Mouse (Mus musculus): ENCODE results near the gene Eps8l3.

The Eps8l3 gene

DNA sequence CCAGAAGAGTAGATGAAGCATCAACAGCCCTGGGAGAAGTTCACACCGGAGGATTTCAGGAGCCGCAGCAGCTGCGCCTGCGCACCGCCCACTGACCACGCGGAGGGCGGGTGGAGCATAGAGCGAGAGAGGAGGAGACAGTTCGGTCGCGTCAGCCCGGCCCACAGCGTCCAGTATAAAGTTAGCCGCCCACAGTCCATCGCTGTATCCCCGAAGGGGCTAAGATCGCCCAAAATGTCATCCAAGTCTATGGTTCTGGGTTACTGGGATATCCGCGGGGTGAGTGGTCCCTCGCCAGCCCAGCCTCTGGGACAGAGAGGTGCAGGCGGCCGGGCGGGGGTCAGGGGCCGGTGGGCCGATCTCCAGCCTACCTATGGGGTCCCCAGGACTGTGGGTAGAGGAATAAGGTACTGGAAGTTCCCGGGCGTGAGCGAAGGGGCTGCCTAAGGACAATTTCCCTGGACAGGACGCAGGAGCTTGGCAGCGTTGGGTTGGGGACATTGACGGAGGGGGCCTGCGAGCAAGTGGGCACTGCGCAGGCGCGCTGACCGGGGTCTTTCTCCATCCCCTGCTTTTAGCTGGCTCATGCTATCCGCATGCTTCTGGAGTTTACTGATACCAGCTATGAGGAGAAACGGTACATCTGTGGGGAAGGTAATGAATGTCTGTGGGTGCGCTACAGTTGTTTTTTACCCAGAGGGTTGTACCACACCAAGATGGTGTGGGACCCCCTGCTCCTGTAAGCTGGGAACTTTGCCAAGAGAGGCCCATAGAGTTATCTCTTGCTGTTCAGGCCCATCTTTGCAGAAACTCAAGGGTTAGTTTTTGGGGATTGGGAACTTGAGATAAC lies 18.9 kb downstream of the Eps8l3 start, which contains the start of gene Gstm5:
Gene Gstm5 (plus strand): TSS at position 102 of the 850 bp plus-strand sequence.
- DNase-seq (ENCODE audit: low spot score in 2 of 2), result peak; percentile 73 to 79

DNA sequence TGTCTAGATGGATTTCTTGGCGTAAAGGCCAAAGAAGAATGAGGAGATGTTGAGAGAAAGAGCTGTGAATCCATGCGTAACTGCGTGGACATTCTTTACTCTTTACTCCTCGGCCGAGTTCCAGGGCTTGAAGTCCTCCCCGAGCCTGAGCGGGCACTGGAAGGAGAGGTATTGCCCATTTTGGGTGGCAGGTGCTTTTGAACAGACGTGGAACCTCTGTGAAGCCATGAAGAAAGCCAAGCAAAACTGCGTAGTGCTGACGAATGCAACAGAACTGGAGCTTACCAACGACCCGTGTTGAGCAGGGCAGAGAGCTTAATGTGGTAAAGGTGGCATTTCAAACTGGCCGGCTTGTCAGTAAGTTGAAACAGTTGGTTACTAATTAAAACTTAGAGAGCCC lies 21.7 kb downstream of the Eps8l3 start:
- no peak for DNase-seq (ENCODE audit: low spot score in 2 of 2)

DNA sequence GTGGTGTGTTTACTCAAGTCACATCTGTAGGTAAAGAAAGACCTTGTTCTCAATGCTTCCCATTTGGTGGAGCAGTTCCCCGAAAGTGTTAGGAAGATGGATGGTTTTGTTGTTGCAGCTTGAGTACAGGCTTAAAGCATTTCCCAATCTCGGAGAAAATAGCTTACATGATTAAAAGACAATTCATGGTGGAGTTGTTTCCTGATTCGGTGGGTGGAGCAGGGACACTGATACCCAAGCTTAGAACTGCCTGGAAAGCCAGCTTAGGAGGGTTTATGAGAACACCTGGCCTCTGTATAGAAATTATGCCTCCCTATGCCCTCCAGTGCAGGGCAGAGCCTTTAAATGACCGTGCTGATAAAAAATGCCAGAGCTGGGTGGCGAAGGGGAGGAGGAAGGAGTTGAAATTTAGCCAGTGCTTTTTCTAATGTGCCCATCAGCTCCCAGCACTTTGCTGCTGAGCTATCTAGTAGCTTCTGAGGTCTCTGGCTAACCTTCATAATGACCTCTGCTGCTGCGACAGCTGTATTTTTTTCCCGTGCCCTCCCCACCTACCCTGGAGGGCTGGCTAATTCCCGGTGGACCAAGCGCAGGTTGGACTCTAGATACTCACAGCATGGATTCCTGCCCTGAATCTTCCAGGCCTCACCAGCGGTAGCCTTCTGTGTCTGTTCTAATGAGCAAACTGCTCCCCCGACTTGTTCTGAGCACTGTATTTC lies 24.1 kb downstream of the Eps8l3 start:
- DNase-seq (ENCODE audit: low spot score in 2 of 2), result no peak

DNA sequence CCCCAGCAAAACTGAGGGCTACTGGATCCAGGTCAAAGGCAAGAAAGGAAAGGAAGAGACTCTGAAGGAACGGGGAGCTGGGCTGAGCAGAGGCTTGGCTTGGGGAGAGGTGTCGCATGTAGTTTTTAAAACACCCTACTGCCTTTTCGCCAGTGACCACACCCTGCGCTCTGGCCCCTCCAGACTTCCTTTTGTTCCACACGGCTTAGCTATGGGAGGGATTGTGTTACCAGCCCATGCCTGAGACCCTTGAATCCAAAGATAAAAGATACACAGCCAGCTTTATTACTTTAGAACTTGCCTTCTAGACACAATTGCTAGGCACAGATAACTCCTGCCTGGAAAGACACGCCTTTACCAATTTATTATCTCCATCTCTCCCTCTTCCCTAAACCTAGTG lies 28.9 kb downstream of the Eps8l3 start:
- no peak for DNase-seq (ENCODE audit: low spot score in 2 of 2)

DNA sequence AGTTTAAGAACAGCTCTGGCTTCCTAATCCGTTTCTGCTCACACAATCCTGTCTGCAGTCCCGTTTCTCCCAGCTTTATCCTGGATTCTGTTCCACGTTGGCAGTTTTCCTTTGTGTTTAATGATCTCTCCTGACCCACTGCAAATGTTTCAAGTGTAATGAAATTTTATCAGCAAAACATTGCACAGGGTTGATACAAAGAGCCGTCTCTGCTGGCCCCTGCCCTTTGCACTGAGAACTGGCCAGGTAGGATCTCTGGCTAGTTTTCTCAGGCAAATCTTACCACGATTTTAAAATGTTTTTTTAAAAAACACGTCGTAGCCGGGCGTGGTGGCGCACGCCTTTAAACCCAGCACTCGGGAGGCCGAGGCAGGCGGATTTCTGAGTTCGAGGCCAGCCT lies 39.6 kb downstream of the Eps8l3 start:
- DNase-seq (ENCODE audit: low spot score in 2 of 2), result no peak

DNA sequence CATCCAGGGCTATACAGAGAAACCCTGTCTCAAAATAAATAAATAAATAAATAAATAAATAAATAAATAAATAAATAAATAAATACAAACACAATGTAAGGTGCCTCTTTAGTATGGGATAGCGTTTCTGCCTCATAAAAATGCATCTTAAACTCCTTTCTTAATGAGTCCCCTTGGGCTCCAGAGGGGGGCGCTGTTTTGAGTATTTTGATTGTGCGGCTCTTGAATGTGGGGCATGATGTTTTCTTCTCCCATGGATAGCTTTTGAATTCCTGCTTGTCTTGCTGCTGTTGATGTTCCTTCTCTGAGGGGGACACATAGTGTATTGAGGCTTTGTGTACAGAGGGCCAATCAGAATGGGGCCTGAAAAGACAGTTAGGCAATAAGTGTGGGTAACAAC lies 40.1 kb downstream of the Eps8l3 start:
- no peak for DNase-seq (ENCODE audit: low spot score in 2 of 2)

DNA sequence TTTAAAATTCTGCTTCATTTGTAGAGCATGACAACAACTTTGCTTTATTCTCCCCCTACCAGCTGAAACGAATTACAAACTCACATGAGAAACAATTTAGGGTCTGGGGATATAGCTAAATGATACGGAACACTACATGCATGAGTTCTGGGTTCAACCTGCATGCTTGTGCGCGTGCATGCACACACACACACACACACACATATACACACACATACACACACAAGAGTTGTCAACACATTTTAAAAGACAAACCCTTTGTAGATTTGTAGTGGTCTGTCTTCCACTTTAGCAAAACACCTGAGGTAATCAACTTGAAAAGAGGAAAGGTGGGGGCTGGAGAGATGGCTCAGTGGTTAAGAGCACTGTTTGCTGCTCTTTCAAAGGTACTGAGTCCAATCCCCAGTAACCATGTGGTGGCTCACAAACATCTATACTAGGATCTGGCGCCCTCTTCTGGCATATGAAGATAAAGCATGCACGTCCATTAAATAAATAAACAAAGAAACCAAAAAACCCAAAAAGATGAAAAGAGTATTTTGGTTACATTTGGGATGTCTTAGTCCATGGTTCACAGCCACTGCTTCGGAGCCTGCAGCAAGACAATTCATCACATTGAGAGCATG lies 40.9 kb downstream of the Eps8l3 start:
- DNase-seq (ENCODE audit: low spot score in 2 of 2), result peak; percentile 40 to 66

DNA sequence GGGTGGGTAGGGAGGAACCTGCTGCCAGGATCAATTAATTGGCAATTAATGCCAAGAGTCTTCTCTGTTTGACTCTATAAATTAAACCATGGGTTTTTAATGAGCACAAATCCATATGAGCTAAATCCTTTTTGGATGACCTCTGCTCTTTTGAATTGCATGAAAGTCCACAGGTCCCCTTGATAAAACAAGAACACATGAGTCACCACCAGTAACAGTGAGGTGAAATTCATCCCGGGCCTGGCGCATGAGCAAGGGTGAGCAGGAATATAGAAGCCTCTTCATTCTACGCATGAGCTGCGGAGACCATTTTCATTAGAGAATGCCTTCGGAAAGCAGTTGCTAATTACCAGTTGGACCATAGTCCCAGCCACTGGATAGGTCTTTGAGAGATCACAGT lies 43.3 kb downstream of the Eps8l3 start:
- no peak for DNase-seq (ENCODE audit: low spot score in 2 of 2)

DNA sequence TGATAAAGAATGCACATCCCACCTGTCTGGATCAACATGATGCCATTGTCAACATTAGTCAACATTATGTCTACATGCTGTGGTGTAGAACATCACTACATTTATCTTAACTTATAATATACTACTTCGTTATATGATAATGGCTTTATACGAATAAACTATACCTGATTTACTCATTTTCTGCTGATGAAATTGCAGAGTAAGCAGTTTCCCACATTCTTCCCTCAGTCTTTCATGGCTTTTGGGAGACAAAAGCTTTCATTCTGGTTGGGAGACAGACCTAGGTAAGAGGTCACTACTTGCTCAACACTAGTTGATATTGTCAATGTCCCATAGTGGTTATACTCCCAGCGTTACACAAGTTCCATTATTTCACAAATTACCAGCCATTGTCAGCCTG lies 48.3 kb downstream of the Eps8l3 start:
- DNase-seq (ENCODE audit: low spot score in 2 of 2), result no peak

DNA sequence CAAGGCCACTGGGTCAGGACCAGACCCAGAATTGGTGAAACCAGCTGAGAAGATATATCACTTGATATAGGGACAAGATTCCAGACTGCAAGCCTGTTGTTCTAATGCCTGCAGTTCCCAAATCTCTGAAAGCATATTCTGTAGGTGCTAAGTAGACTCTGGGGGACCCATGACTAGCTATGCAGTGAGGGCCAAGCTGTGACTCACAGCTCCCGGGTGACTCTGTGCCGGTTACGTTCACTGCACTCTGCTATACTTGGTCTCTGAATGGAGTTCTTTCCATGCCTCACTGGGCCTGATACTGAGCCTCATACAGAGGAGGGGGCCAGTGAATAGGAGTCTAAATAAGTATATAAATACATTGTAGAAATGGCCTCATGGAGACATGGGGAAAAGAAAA lies 50.8 kb downstream of the Eps8l3 start:
- no peak for DNase-seq (ENCODE audit: low spot score in 2 of 2)

DNA sequence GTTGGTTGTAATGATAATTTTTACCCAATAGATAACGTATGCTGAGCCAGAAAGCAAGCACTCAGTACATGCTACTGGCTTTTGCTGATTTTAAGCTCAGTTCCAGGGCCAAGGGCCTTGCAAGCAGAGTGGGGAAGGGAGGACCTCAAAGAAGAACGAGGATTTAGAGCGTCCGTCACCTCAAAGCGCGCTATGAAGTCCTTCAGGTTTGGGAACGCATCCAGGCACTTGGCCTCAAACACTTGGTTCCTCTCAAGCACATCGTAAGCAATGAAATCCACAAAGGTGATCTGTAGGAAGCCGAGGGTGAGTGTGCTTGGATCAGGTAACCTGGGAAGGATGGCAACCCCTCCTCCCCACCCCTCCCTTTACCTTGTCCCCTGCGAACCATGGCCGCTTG lies 51.7 kb downstream of the Eps8l3 start:
- no peak for DNase-seq (ENCODE audit: low spot score in 2 of 2)

DNA sequence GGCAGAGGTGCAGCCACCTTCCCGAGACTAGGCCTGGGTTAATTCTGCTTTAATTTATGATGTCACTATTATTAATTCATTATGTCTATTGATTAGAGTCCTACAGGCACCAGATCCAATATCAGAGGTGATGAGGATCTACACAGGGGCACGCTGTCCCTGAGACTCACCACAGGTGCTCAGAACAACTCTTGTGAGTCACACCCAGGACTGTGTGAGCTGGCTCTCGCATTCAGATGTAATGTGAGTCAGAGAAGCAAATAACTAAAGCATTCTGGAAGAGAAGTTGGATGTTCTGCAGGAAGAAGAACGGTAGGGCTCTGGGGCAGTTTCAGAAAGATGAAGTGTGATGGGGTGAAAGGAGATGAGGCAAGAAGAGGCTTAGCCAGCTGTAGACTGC lies 52.2 kb downstream of the Eps8l3 start:
- DNase-seq (ENCODE audit: low spot score in 2 of 2), result no peak

DNA sequence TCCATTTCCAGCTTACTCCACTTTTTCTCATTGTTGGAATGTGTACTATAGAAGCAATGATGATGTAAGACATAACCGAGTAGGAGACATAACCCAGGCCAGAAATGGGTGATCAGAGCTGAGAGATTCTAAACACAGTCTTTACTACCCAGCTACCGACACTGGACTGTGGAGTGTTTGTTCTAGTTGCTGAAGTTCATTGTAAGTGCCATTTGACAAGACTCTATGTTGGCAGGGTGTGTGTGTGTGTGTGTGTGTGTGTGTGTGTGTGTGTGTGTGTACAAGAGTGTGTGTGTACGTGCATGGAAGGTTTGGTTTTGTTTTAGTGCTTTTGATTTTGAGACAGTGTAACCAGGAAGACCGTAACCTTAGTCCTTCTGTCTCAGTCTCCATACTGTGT lies 52.7 kb downstream of the Eps8l3 start:
- DNase-seq (ENCODE audit: low spot score in 2 of 2), result no peak

DNA sequence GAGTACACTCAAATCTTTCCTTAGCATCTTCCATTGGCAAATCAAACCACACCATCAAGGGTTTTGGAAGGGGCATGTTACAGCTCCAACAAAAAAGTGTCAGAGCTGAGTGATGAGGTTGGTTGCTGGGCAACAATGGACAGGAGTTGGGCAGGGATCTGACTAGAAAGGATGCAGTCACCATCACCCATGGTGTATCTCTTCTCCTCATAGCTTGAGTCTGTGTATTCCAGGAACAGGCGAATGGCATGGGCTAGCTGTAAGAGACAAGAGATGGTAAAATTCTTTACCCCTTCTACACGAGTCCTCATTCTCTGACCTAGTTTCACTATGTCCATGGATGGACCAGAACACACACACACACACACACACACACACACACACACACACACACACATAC lies 54.1 kb downstream of the Eps8l3 start:
- DNase-seq (ENCODE audit: low spot score in 2 of 2), result no peak

DNA sequence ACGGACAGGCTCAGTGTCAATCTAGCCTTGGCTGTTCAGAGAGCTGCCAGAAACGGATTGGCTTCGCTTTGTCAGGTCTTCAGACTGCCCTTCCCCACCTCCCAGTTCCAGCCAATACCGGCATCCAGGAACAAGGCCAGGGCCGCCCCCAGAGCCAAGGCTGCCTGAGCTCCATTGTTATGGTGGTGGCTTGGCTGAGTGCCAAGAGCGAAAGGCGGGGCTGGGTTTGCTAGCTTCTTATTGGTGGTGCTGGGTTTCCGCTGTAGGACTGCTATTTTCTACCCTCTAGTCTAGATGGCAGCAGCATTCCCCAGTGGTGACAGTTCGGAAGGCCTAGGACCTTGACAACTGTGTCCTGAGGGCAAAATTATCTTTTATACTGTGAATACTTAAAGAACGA lies 54.6 kb downstream of the Eps8l3 start, which contains the start of gene Gstm7:
Gene Gstm7 (minus strand): TSS at position 148 of the 400 bp plus-strand sequence.
- peak; percentile 95 for DNase-seq (ENCODE audit: low spot score in 2 of 2)

DNA sequence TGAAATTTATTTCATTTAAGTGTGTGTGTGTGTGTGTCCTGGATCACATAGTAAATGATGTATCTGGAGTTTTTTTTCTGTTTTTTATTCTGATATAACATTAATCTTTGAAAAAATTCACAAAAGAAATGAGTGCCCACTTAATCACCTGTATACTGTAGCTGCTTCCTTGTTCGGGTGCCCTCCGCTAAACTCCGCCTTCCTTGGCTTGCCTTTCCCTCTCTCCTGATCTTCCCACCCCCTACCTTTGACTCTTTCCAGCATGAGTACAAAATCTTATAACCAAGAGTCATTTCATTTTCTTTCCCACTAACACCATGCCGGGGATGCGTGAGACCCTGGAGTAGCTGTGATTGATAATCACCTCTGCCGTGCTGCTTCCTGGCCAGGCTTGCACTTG lies 55.1 kb downstream of the Eps8l3 start:
- no peak for DNase-seq (ENCODE audit: low spot score in 2 of 2)

DNA sequence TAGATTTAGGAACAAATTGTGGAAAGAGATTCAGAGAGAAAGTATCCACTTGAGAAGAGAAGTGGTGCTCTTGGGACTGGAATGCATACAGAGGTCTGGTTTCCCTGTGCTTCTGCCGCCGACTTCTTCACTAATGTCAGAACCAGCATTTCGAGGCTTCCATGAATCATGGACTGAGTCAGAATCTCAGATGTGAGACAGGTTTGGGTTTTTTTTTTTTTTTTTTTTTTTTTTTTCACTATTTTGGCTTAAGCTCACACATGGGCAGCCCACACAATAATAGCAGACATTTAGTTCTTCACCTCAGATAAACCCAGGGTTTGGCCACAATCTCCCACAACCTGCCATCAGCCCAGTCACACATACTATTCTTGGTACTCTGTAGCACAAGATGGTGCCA lies 58.2 kb downstream of the Eps8l3 start:
- no peak for DNase-seq (ENCODE audit: low spot score in 2 of 2)

DNA sequence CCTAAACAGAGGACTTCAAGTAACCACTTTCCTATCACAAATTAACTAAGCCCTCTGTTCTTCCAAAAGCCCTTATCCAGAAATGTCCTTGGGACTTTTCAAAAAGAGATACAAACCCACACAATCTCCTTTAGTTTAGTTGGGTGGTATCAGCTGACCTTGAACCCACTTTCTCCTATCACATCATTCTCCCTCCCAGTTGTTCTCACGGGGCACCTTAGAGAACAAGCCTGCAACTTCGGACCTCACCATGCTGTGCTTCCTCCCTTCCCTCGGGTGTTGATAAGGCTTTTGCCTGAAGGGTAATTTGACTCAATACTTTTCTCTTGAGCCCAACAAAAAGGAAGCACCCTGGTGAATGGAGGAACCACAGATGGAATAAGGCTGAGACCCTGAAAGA lies 58.9 kb downstream of the Eps8l3 start:
- DNase-seq (ENCODE audit: low spot score in 2 of 2), result no peak

DNA sequence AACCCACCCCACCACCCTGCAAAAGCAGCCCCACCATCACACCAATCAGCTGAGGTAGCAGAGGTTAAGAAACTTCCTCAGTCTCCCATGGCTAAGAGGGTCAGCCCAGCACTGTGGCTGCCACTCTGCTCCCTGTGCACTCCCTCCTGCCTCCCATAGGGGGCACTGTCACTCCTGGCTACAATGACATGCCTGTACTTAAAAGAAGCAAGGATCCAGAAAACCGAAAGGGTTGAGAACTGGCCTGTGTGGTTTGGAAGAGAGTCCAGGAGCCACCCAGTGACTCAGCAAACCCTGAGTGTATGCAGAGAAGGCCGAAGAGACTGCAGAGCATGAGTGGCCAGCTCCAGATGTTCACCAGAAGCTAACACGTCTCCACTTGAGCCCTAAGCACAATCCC lies 62.4 kb downstream of the Eps8l3 start:
- DNase-seq (ENCODE audit: low spot score in 2 of 2), result no peak

DNA sequence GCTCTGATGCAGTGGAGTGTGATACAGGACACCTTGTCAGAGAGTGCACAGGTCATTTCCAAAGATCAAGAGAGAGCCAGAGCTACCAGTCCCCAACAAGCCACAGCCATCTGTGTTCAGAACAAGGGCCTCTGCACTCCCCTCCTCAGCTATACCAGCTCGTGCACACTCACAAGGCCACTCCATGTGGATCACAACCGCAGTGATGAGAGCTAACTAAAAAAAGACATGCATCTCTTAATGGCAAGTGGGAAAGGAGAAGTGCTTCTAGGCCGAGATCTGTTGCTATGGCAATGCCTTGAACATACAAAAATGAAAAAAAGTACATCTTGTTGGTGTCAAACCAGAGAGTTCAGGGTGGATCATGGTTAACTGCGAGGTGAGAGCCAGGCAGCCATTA lies 62.8 kb downstream of the Eps8l3 start:
- DNase-seq (ENCODE audit: low spot score in 2 of 2), result no peak

DNA sequence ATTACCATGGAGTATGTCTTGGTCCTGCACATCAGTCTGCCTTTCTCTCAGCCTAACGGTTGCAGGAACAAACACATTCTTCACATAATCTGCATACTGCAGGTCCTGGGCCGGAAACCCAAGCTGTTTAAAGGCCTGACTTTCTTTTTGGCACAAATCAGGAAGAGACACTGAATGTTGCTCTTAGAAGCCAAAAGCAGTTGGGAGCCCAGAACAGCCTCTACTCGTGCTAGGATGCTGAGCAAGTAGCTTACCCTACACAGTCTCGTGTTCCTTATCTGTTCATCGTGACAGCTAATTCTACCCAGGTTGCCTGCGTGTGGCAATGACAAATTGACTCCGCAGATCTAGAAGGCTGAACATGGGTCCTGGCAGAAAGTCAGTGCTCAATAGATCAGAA lies 63.5 kb downstream of the Eps8l3 start:
- no peak for DNase-seq (ENCODE audit: low spot score in 2 of 2)

DNA sequence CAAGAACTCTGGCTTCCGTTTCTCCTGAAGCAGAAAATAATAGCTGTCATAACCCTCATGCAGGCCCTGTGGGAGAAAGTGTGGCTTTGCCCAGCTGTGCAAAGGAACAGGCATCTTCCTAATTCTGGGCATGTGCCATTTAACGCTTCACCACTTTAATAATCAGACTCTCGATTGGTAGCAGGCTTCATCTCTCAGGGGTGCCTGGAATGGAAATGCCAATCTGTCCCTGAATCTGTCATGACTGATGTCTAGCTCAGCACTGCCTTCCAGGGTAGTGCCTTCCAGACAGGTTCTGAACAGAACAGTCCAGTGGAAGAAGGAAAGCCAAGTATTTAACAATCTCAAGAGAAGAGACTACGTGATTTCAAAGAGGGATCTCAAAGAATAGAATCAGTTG lies 64.2 kb downstream of the Eps8l3 start:
- DNase-seq (ENCODE audit: low spot score in 2 of 2), result no peak
